ENCODE assay signal across 7 mouse cellular contexts in genomic region chr1:89656643-89657321, GRCm38 (mm10).
DNase-seq lines count a peak whose midpoint lies in the region; TF ChIP-seq lines count a peak whose summit lies in the region.

No protein-coding gene starts in this region.

- no peak for TF ChIP-seq POLR2A in brain, embryonic 14.5 days (IDR thresholded peaks at IDR 0.05; ENCODE audit: borderline replicate concordance, extremely low read depth, insufficient read depth, insufficient read length, poor library complexity, severe bottlenecking)

- peak; percentile 47 for DNase-seq in layer of hippocampus, adult 11-12 months (ENCODE audit: low spot score)
- no peak for DNase-seq in layer of hippocampus, postnatal 25 days (ENCODE audit: extremely low spot score in 1 of 2, low spot score in 1 of 2)
- DNase-seq in brain, embryonic 14.5 days (ENCODE audit: low read depth), result peak; percentile 75
- peak; percentile 12 to 29 for DNase-seq in heart, adult 9 months (ENCODE audit: low spot score in 2 of 2)
- DNase-seq in limb, embryonic 10.5 days (ENCODE audit: low spot score), result no peak
- peak; percentile 25 for DNase-seq in right cerebral cortex, postnatal 4 days
- no peak for DNase-seq in spleen, postnatal 36 days (ENCODE audit: low spot score in 2 of 2)

- 47% methylated on average over 11 of the region's 11 CpGs for WGBS in limb, embryonic 10.5 days

- H3K27me3 ChIP-seq in limb, embryonic 10.5 days (ENCODE audit: low read depth, poor library complexity, severe bottlenecking), result peaks cover 6% of the 10 kb centered on the region; the same call in 1 of the 2 replicates

- no peak overlapping the region for H3K4me3 ChIP-seq in limb, embryonic 10.5 days

- peak overlapping the region; percentile 44; the same call in 1 of the 2 replicates for H3K27ac ChIP-seq in limb, embryonic 10.5 days

- TF ChIP-seq CTCF in brain, embryonic 14.5 days (IDR thresholded peaks at IDR 0.05; ENCODE audit: borderline replicate concordance, extremely low read depth, insufficient read depth, insufficient read length), result no peak

- H3K9me3 ChIP-seq in limb, embryonic 10.5 days (replicated peaks), result no peaks in the 10 kb centered on the region

- peaks cover 33% of the 10 kb centered on the region for H3K4me1 ChIP-seq in limb, embryonic 10.5 days

- H3K36me3 ChIP-seq in limb, embryonic 10.5 days, result peaks cover 6% of the 10 kb centered on the region

Comparison
In these comparisons a context has a peak if more than half of its experiments do, and no peak if none do; other contexts are left out.
1. DNase-seq: peak in layer of hippocampus, adult 11-12 months (single experiment), brain, embryonic 14.5 days (single experiment), heart, adult 9 months (2 of 2) and right cerebral cortex, postnatal 4 days (single experiment); none in layer of hippocampus, postnatal 25 days (0 of 2), limb, embryonic 10.5 days (single experiment) and spleen, postnatal 36 days (0 of 2).